Mouse (Mus musculus) erythroblast, embryonic 14.5 days (primary cell): ENCODE measurements around the gene Phyhipl.

Experiments
- GATA1 ChIP-seq: IDR thresholded peaks from 2 replicates; pipeline ENCODE4 v1.6.1; 2012; ENCODE audit warnings: low read length, inconsistent platforms, mixed read lengths
- TAL1 ChIP-seq: IDR thresholded peaks from 3 replicates; pipeline ENCODE4 v1.6.1; 2012; ENCODE audit warnings: low read length, inconsistent platforms, mixed read lengths

- no peak for TF ChIP-seq GATA1
- no peak for TF ChIP-seq TAL1
These were observed 31.4 kb upstream of the Phyhipl start for GRCm38 (mm10) chr10:70686941-70687703.
